In genomic region chr13:99212976-99213375, GRCm38 (mm10) we compare ENCODE assay signal across 21 mouse cellular contexts. TPM values are rescaled to one million over a fixed set of nuclear protein-coding genes. Genes with fewer than 3 reads are reported as not detected.
DNase-seq lines count a peak whose midpoint lies in the region; ATAC-seq and TF ChIP-seq lines count a peak whose summit lies in the region.
"Had no signal": no experiment of that assay in that cellular context is flagged by ENCODE, and none has a peak within 500 bp of the region (broad histone marks: within the 10 kb centered on the region; RNA-seq: fewer than 3 reads in every experiment).

No protein-coding gene starts in this region.

- intact Hi-C loops in heart, adult 2 months (cut with DNase I) = no loop called here
- intact Hi-C loops in heart, postnatal 10 days (cut with DNase I) = no loop called here

- peak overlapping the region; percentile 11; the same call in 1 of the 2 replicates for H3K27ac ChIP-seq in heart, embryonic 10.5 days
- no peak overlapping the region for H3K27ac ChIP-seq in heart, adult 2 months
- H3K27ac ChIP-seq in heart, embryonic 14.5 days (replicated peaks in 1 of 2; ENCODE audit: control insufficient read depth in 1 of 2, insufficient read depth in 1 of 2, low read depth in 2 of 2, low read length in 2 of 2) = 0 out of 4 replicates have a peak overlapping the region, but pooled peaks of 1 of the 2 experiments have one; percentile 19
- peak overlapping the region; percentile 47; the same call in 1 of the 2 replicates for H3K27ac ChIP-seq in layer of hippocampus, adult 2 months
- H3K27ac ChIP-seq: embryonic facial prominence, embryonic 12.5 days; forebrain, embryonic 15.5 days; hindbrain, embryonic 12.5 days had no signal

- H3K27me3 ChIP-seq in heart, embryonic 10.5 days (ENCODE audit: insufficient read depth, poor library complexity, severe bottlenecking) = no peaks in the 10 kb centered on the region
- no peaks in the 10 kb centered on the region for H3K27me3 ChIP-seq in heart, adult 2 months (ENCODE audit: control insufficient read depth, insufficient read depth, low read length)
- no peaks in the 10 kb centered on the region for H3K27me3 ChIP-seq in heart, embryonic 14.5 days (ENCODE audit: control insufficient read depth, insufficient read depth, low read length)
- H3K27me3 ChIP-seq: embryonic facial prominence, embryonic 12.5 days; forebrain, embryonic 15.5 days; hindbrain, embryonic 12.5 days had no signal

- no peak for TF ChIP-seq CTCF in heart, adult 2 months (IDR thresholded peaks at IDR 0.05)
- TF ChIP-seq CTCF in layer of hippocampus, adult 2 months (conservative IDR thresholded peaks at IDR 0.05) = no peak

- no peak for TF ChIP-seq EP300 in heart, adult 2 months (IDR thresholded peaks at IDR 0.05; ENCODE audit: insufficient read depth, low read depth, low read length)

- no peak for DNase-seq in heart, embryonic 10.5 days (ENCODE audit: low spot score)
- DNase-seq in heart, adult 2 months = no peak
- DNase-seq in heart, postnatal 10 days = no peak
- peak in 1 of 2 experiments; percentile 31 for DNase-seq in layer of hippocampus, adult 2 months (ENCODE audit: low spot score in 2 of 2)
- DNase-seq in layer of hippocampus, postnatal 10 days (ENCODE audit: low spot score in 2 of 2) = no peak
- peak; percentile 15 for DNase-seq in brain, adult 2 months (ENCODE audit: low read depth, low spot score)
- no peak for DNase-seq in frontal cortex, postnatal 25 days (ENCODE audit: low spot score in 2 of 2)
- DNase-seq: adrenal gland, postnatal 25 days; cerebellum, adult 11-12 months; cerebellum, adult 9-10 months; cerebellum, postnatal 25 days; gastrocnemius, postnatal 10 days; heart, postnatal 36 days; kidney, adult 8-10 months had no signal

- no peaks in the 10 kb centered on the region for H3K36me3 ChIP-seq in heart, embryonic 10.5 days
- peaks cover 11% of the 10 kb centered on the region for H3K36me3 ChIP-seq in heart, adult 2 months (ENCODE audit: control insufficient read depth, insufficient read depth, low read length)
- H3K36me3 ChIP-seq in heart, embryonic 14.5 days (ENCODE audit: control insufficient read depth, insufficient read depth, low read length) = no peaks in the 10 kb centered on the region
- H3K36me3 ChIP-seq: embryonic facial prominence, embryonic 12.5 days; forebrain, embryonic 15.5 days; hindbrain, embryonic 12.5 days had no signal

- H3K9me3 ChIP-seq in heart, embryonic 10.5 days = no peaks in the 10 kb centered on the region
- no peaks in the 10 kb centered on the region for H3K9me3 ChIP-seq in heart, embryonic 14.5 days (ENCODE audit: control insufficient read depth, low read length)
- H3K9me3 ChIP-seq: embryonic facial prominence, embryonic 12.5 days; forebrain, embryonic 15.5 days; hindbrain, embryonic 12.5 days had no signal

- 32% methylated on average over 5 of the region's 5 CpGs for WGBS in heart, embryonic 10.5 days
- 52% methylated on average over 5 of the region's 5 CpGs for WGBS in heart, adult 2 months
- 29% methylated on average over 5 of the region's 5 CpGs for WGBS in heart, embryonic 14.5 days

- H3K4me1 ChIP-seq in heart, embryonic 10.5 days = peaks cover 7% of the 10 kb centered on the region
- no peaks in the 10 kb centered on the region; the same call in none of the 2 replicates for H3K4me1 ChIP-seq in heart, adult 2 months (ENCODE audit: control insufficient read depth, insufficient read depth, low read length)
- H3K4me1 ChIP-seq in heart, embryonic 14.5 days (ENCODE audit: control insufficient read depth in 2 of 2, insufficient read depth in 2 of 2, low read length in 2 of 2) = peaks cover 3 to 7% of the 10 kb centered on the region in 2 experiments; a peak in 3 of 4 replicates
- H3K4me1 ChIP-seq: embryonic facial prominence, embryonic 12.5 days; hindbrain, embryonic 12.5 days had no signal

- peak overlapping the region; percentile 44 for H3K4me2 ChIP-seq in heart, embryonic 14.5 days (ENCODE audit: low read length)
- H3K4me2 ChIP-seq: embryonic facial prominence, embryonic 12.5 days; forebrain, embryonic 15.5 days; hindbrain, embryonic 12.5 days had no signal

- H3K79me2 ChIP-seq in heart, adult 2 months (replicated peaks; ENCODE audit: control insufficient read depth, insufficient read depth, low read length) = no peaks in the 10 kb centered on the region

- no peak for ATAC-seq in heart, embryonic 14.5 days (ENCODE audit: insufficient number of reproducible peaks, insufficient read depth, low FRiP score, low read depth)
- ATAC-seq: forebrain, embryonic 15.5 days; hindbrain, embryonic 16.5 days; inflammation-experienced regulatory T-cells, adult 6 months; intestine, postnatal 0 days had no signal

- peak overlapping the region; percentile 9; the same call in 1 of the 2 replicates for H3K4me3 ChIP-seq in heart, embryonic 10.5 days
- H3K4me3 ChIP-seq in heart, adult 2 months = no peak overlapping the region
- no peak overlapping the region for H3K4me3 ChIP-seq in heart, embryonic 14.5 days (ENCODE audit: control insufficient read depth in 1 of 2, insufficient read depth in 1 of 2, low read depth in 1 of 2, low read length in 2 of 2)
- H3K4me3 ChIP-seq in layer of hippocampus, adult 2 months = no peak overlapping the region
- H3K4me3 ChIP-seq: embryonic facial prominence, embryonic 12.5 days; forebrain, embryonic 15.5 days; hindbrain, embryonic 12.5 days had no signal

- no peak overlapping the region for H3K9ac ChIP-seq in heart, adult 2 months (ENCODE audit: low read depth, low read length)
- H3K9ac ChIP-seq in heart, embryonic 14.5 days (ENCODE audit: low read length) = no peak overlapping the region
- H3K9ac ChIP-seq: embryonic facial prominence, embryonic 12.5 days; forebrain, embryonic 15.5 days; hindbrain, embryonic 12.5 days had no signal

- TF ChIP-seq POLR2A in heart, adult 2 months (IDR thresholded peaks at IDR 0.05; ENCODE audit: insufficient read depth, low read depth, low read length) = no peak

RNA-seq across cellular contexts. Expression of gene Zfp366, which starts 28.4 kb away (rescaled TPM):
- 0.10 and 0.14 TPM in 2 replicates for polyA plus RNA-seq in heart, embryonic 10.5 days (2016; fragmentation: Nextera tagmentation; extraction: Ambion mirVana)
- total RNA-seq in heart, adult 2 months (2021) = 10 to 100 TPM in 1 of 2 experiments, 1 to 10 TPM in 1; 9.7 to 14.4 TPM
- polyA plus RNA-seq in heart, adult 2 months (2012; rRNA removed) = 5.0 and 7.8 TPM in 2 replicates
- 0.95 and 1.0 TPM in 2 replicates for polyA plus RNA-seq in heart, embryonic 14.5 days (2014; fragmentation: Nextera tagmentation; extraction: Ambion mirVana)
- total RNA-seq in heart, postnatal 10 days (2021) = 10 to 100 TPM; 13.4 to 16.9 TPM
- total RNA-seq in layer of hippocampus, adult 2 months (2021) = 1 to 10 TPM; 2.5 to 4.9 TPM
- total RNA-seq in layer of hippocampus, postnatal 10 days (2021) = 1 to 10 TPM; 6.2 to 6.7 TPM
